Mouse (Mus musculus) spleen, postnatal 14 days (tissue): ENCODE results near the gene Prom2.
A peak's percentile ranks its signal among the peaks of the same experiment; 100 is the strongest.

ENCODE experiments used
- DNase-seq, 2 experiments: peaks; one replicate each; pipeline ENCODE4 v3.0.0; 2021 to 2022; ENCODE audit warnings: low spot score in 2 of 2

Prom2 gene

DNA sequence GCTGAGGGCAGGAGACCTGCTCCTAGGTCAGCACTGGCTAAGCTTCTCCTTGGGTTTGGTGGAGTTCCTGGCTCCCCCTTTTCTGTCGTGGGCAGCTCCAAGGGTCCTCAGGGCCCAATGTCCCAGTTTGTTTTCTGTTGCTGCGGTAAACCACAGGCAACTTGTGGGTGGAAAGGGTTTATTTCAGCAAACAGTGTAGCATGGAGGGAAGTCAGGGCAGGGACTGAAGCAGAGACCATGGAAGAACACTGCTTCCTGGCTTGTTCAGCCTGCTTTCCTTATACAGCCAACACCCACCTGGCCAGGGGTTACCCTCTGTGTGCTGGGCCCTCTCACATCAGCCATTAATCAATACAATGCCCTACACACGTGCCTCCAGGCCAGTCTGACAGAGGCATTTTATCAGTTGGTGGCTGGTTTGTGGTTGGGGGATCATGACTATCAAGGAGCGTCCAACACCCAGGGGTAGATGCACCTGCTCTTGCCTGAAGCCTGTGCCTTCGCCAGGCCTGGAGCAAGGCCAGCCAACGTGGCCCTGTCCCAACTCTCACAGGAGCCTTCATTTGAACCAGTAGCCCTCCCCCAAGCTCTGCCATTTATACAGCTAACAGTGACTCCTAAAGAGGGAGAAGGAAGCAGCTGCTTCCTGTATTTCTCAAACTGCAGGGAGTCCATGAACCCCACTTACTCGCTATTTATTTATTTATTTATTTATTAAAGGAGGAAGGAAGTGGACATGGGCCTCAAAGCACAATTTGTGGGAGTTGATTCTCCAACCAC lies 17.1 kb downstream of the Prom2 start:
- no peak for DNase-seq

DNA sequence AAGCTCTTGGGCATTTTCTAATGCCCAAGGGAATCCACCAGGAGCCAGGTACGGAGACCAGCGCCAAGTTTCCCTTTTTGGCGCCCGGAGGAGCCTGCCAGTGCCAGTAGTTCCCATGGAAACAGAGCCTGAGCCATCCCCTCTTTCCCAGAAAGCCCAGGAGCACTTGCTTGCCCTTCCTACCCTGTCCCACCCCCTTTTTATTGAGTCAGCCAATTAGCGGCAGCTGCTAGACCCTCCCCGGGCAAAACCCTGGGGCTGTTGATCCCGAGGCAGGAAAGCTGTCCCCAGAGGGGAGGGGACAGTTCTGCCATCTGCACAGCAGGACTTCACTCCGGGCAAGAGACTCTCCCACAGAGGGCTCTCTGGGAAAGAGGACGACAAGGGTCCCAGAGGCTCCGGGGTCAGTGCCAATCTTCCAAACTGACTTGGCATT lies 19.2 kb downstream of the Prom2 start, which contains the start of gene Kcnip3:
TSS of gene Kcnip3 (minus strand) at position 89 of the 436 bp plus-strand sequence.
- no peak for DNase-seq

DNA sequence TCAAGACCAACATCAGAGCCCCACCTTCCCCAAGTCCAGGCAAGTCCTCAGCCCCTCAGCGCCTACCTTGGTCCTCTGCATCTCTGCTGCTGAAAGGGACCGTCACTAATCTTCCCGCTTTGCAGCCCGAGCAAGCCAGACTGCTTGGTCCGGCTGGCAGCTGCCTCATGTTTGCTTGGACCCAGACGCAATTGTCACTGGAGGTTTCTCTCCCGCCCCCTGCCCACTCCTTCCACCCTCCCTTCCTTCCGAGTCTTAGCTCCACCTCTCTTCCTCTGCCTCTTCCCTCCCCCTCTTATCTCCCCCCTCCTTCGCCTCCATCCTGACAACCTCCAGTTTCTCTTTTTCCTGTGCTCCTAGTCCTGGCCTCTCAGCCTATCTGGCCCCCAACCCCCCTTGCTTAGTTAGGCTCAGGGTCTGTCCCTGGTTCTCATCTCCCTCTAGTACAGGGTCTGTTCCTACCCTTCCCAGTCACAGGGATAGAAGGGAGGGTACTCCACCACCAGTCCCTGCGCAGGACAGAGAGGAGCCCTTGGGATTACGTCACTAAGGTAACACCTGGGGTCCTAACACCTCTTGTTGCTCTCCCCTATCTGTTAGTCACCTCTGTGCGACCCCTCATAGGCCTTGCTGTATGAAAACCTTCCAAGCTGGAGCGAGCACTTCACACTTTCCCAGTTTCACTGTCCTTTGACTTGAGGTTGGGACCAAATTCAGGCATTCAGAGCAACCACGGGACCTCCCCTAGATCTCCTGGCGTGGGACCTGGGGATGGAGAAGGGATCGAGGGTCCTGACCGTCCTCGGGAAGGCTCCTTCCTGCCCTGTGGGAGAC lies 19.9 kb downstream of the Prom2 start:
- DNase-seq: no peak

DNA sequence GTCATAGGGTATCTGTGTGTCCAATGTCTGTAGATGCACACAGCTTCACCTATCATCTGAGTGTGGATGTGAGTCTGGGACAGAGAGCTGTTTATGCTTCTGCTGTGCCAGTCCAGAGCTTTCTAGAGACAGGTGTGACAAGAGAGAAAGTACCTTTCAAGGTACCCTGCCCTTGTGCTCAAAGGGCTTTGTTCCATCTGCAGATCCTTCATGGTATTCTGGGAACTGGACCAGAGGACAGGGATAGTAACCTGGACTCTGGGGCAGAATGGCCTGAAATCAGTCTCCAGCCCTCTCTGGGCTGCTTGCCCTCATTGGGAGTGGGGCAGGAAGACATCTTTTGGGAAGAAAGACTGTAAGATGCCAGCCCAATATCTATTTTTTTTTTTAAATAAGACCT lies 21.1 kb downstream of the Prom2 start:
- no peak for DNase-seq

DNA sequence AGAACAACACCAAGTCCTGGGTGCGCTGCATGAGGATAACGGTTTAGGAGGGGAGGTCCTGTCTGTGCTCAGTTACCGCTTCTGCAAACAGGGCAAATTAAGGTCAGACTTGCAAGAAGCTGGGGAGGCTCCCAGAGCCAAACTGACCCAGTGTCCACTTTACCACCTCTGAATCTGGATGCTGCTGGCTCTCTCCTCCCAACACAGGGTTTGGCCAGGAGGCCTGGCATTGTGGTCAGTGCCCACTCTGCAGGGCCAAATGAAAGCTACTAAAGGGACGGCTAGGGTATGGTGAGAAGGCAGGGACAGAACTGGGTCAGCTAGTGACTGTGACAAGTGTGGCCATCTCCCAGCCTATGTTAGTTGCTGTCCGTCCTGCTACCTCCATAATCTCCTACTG lies 22.0 kb downstream of the Prom2 start:
- no peak for DNase-seq

DNA sequence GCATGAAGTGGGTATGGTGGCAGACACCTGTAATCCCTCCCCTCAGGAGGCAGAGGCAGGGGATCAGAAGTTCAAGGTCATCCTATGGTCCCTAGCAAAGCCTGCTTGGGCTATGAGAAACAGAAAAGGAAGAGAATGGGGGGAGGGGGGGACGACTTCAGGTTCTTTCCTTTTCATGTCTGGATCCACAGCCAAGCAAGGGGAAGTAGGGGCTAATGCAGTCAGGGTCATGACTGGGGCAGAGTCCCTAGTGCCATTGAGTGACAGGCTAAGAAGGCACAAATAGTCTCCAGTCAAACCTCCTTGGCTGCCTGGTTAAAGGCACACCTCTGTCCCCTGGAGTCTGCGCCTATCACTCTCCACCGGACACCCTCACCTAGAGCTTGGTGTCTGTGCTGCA lies 22.4 kb downstream of the Prom2 start:
- DNase-seq: no peak

DNA sequence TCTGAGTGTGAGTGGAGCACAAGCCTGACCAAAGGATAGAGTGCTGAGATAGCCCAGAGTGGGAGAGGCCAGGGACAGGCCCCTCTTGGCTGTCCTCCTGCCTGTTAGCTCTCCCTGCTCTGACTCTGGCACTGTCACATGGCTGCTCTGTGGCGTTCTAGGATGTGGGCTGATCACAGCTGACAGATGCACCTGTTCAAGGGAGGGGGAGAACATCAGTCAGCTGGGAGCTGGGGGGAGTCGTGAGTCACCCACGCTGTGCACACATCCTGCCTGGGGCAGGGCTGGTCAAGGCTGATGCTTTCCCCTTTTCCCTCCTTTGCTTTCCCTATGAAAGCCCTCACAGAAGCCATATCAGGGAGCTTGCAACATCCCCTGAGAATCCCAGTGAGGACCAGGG lies 23.0 kb downstream of the Prom2 start:
- no peak for DNase-seq

DNA sequence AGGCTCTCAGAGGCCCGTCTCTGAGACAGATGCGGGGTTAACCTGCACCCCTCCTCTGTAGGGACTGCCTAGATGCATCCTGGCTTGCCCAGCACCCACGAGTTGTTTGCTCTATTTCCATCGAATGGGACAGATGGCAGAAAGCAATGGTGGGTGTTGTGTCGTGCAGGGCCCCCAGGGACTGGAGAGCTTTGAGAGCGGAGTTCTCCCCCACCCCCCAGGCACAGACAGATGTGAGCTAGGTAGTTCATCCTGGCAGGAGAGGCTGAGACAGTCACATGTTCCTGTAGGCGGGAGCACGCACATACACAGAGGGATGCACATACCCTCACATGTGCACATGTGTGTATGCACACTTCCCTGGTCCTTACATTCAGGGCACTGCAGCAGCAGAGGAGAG lies 24.2 kb downstream of the Prom2 start:
- DNase-seq: no peak

DNA sequence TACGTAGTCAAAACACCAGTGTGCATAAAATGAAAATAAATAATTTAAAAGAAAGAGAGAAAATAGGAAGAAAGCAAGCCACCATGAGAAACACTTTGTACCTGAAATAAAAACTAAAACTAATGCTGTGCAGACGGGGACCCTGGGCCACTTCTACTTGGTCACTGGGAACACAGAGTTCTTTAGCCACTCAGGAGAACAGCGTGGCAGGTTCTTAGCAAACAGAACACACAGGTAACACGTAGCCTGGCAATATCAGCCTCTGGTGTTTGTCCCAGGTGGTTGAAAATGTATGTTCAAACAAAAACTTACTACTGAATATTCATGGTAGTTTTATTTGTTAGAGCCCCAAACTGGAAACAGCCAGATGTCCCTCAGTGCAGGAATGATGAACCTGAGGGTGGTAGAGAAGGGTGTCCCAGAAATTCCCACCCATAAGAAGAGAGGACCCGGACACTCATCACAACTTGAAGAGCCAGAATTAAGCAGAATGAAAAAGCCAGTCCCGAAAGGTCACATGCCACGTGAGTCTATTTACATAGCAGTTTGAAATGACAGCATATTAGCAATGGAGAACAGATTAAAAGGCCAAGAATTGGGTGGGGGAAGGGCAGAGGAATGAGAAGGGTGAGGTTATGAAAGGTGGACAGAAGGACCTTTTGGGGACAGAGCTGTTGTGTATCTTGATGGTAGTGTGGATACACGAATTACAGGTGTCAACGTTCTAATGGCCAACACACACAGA lies 26.7 kb downstream of the Prom2 start:
- no peak for DNase-seq

DNA sequence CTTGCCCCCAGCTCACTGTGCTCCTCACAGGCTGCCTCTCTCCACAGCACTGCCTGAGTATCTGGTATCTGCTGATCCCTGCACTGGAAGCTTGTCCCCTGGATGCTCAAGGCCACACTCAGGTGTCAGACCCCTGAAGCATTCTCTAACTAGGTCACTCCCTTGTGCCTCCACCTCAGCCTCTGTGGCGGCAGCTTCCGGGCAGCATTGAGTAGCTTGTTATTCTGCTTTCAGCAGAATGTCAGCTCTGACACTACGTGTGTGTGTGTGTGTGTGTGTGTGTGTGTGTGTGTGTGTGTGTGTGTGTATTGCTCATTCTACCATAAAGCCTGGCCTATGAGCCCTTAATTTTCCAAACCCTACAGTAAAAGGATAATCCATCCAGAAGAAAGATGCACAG lies 28.0 kb downstream of the Prom2 start:
- no peak for DNase-seq

DNA sequence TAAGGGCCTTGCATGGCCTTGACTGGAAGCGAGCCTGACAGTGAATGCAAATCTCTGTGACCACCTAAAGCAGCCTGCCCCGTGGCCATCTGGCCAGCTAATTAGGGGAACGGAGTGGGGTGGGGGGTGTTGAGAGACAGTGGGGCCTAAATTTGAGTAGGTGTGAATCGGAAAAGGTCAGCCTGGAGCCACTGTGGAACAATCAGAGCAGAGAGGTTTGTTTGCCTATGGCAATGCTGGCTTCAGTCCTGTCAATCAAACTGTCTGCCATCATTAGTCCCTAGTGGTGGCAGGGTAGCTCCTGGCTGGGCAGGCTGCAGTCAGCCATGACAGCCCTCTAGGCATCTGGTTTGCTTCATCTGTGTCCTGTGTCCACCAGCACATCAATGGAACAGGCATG lies 29.8 kb downstream of the Prom2 start:
- DNase-seq: no peak

DNA sequence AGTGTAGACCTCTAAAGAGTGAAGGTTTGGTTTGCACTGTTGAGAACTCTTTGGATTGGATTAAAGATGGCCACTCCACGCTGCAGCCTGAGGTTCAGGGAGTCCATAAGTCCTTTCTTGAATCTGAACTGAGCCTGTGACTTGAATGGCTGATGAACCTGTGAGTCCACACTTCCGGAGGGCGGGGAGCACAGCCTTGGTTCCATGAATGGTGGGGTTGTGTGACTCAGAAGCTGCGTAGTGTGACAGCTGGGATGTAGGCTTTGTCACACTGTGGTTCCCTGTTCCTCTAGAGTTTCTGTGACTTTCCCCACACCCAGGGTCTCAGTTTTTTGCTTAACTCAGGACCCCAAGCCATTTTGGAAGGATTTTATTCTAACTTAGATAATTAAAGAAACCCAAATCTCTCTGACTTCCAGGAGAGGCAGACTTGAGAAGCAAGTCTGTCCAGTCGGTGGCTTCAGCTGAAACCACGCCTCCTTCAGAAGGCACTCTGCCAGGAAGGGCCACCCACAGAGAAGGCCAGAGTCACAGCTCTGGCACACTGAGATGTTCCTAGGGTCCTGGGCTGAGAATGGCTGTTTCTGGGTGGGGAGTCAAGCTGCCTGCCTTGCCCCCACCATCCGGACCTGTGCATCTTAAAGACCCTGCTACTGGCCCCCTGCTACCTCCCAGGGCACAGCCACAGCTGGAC lies 33.2 kb downstream of the Prom2 start:
- DNase-seq: no peak

DNA sequence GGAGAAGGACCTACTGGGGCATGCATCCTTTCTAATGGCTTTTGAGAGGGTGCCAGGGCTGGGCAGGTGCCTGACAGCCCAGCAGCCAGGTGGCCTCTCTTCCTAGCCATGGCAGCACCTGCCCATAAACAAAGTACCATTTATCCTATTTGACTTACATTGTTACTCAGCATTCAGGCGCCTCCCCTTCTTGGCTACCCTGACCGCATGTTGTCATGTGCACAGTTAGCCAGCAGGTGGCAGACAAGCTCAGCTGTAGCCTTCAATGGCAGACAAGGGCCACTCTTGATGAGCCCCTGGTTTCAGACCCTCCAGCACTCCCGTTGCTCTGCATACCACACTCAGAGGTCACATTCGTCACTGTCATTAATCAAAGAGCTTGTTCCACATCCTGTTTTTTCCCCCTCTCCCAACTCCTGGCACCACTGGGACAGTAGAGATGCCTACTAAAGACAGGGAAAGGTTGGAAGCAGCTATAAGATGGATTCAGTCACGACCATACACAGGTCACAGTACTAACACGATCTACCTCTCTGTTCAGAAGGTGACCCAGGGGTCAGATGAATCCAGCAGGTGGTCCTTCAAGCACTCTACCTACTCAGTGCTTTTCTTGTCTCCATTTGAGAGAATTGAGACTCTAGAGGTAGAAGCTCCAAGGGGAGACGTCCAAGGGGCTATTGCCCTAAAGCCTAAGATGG lies 34.0 kb downstream of the Prom2 start:
- peak; percentile 25 to 54 for DNase-seq

DNA sequence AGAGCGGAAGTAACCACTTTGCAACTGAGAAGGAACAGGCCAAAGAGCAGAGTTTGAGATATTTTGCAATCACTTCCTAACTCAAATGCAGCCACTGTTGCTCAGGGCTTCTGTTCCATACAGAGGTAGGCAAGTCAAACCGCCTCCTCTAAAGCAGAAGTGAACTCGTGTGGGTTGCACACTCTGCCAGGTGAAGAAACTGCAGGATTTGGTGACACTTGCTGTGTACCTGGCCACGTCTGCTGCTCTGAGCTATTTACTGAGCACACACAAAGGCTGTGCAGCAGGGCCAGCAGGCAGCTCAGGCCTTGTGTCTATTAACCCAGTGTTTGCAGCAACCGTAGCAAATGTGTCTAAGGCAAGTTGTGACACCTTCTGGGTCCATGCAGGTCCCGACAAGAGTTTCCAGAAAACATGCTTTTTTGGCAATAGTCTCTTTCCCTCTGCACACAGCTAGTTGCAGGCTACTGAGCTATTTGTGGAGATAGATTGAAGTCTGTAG lies 35.1 kb downstream of the Prom2 start:
- no peak for DNase-seq

DNA sequence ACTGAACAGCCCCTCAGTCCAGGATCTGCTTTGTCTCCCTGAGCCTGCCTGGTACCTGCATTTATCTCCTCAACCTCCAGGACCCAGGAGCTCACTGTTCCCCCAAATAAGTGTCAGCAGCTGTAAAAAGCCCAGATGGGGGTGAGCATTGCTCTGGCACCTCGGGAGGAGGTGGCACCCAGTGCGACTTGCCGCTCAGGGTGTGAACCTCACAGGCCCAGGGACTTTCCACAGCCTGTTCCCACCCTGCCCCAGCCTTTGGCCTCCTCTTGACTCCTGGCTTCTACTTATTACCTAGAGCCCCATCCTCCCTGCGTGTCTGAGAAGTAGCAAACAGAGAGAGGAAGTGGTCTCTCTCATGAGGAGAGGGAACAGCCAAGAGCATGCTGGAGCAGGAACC lies 36.1 kb downstream of the Prom2 start:
- no peak for DNase-seq

DNA sequence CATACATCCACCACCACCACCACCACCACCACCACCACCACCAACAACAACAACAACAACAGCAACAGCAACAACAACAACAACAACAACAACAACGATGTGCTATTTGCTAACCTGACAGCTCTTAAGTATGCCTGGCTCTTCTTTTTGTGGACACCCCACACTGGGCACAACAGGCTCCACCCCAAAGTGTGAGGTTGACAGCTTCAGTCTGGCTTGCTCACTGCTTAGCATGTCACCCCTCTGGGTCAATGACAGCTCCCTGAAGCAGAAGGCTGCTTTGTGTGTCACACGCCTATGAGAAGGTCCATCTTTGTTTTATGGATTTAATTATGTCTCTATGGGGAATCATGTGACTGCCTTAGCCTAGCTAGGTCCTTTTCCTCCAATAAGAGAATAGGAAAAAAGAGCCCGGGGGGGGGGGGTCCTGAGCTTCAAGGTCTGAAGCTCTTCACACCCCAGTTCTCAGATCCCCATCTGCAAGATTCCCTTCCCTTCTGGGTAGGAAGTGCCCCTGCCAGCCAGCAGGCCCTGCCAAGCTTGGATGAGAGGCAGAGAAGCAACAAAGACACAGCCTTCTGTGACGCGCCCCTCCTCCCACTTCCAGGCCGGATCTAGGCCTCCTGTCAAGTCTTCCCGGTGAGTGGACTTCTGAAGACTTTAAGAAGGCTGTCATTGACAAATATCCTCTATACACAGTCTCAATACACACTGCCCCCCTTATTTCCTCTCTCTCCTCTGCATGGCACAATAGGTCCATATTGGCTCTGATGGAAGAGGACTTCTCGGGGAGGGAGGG lies 37.3 kb downstream of the Prom2 start:
- DNase-seq: no peak

DNA sequence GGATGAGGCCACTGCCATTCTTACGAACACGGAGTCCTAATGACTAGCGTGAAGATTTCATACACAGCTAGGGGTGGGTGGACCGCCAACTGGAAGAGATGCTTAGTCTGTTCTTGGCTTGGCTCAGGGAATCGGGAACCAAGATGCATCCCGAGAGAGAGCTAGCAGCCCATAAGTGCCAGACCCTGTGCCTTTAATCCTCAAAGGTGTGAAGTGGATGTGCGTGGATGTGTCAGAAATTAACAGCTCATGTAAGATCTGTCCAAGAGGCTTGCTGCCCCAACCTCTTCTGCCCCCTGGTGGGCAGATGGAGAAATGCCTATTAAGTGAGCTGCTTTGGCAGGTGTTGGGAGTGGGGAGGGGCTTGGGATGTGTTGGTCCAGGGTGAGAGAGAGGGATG lies 40.2 kb downstream of the Prom2 start:
- peak in 1 of 2 experiments; percentile 26 for DNase-seq

DNA sequence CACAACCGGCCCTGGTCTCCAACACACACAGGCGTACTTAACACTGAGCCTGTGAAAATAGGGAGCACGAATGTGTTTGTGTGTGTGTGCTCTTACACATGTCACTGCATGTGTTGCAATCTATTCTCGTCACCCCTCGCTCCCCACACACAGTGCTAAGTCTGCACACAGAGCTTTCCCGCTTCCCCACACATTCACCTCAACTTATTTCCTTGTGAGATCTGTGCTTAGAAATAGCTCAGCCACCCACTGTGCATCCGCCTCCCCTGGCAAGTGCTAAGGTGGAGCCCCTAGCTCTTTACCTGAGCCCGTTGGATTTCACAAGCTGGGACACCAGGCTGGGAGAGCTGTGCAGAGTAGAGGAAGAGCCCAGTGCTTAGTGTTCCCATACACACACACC lies 42.5 kb downstream of the Prom2 start:
- no peak for DNase-seq

DNA sequence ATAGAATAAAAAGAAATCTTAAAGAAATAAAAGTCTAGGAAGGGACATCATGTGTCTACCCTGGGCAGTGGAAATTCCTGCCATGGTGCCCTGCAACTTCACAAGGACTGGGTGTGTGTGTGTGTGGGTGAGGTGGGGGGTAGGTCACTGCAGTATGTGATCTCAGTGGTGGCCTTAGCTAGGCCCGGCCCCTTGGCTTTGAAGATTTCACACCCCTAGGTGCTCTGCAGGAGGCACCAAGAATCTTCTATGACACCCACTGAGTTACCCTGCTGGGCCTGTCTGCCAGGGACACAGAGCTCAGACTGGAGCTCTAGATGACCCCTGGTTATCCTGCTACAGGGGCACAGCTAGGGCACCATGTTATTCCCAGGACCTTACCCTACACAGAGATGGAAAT lies 44.9 kb downstream of the Prom2 start:
- DNase-seq: no peak
